Mouse (Mus musculus): ENCODE data around the gene Agbl4.
"Not testable (repeated sequence)": the region's sequence is repeated elsewhere in the genome, so short reads cannot be mapped to it uniquely, and the experiment has no call there.

The Agbl4 gene

GRCm38 (mm10) chr4:110916565-110916964 lies 519.1 kb downstream of the Agbl4 start:
- in situ Hi-C loops (cut with MseI, MboI): no loop called here

GRCm38 (mm10) chr4:110921013-110921412 lies 523.6 kb downstream of the Agbl4 start:
- in situ Hi-C loops (cut with MseI, MboI): no loop called here

- in situ Hi-C loops (cut with MseI, MboI): no loop called here
Observed at GRCm38 (mm10) chr4:111001641-111002040, 604.2 kb downstream of the Agbl4 start.

GRCm38 (mm10) chr4:111004719-111005479 lies 607.4 kb downstream of the Agbl4 start:
- in situ Hi-C loops (cut with MseI, MboI): no loop called here

- in situ Hi-C loops (cut with MseI, MboI): no loop called here
Observed at GRCm38 (mm10) chr4:111019376-111019775, 621.9 kb downstream of the Agbl4 start.

- in situ Hi-C loops (cut with MseI, MboI): no loop called here
Observed at GRCm38 (mm10) chr4:111067330-111067729, 669.9 kb downstream of the Agbl4 start.

- in situ Hi-C loops (cut with MseI, MboI): no loop called here
Observed at GRCm38 (mm10) chr4:111073738-111074497, 676.5 kb downstream of the Agbl4 start.

- in situ Hi-C loops (cut with MseI, MboI): no loop called here
Observed at GRCm38 (mm10) chr4:111074701-111075154, 677.3 kb downstream of the Agbl4 start.

GRCm38 (mm10) chr4:111077810-111078209 lies 680.3 kb downstream of the Agbl4 start:
- in situ Hi-C loops (cut with MseI, MboI): no loop called here

- in situ Hi-C loops (cut with MseI, MboI): no loop called here
Observed at GRCm38 (mm10) chr4:111085330-111085729, 687.9 kb downstream of the Agbl4 start.

- in situ Hi-C loops (cut with MseI, MboI): no loop called here
Observed at GRCm38 (mm10) chr4:111136217-111137147, 739.0 kb downstream of the Agbl4 start.

- in situ Hi-C loops (cut with MseI, MboI): no loop called here
Observed at GRCm38 (mm10) chr4:111147748-111148147, 750.3 kb downstream of the Agbl4 start.

- in situ Hi-C loops (cut with MseI, MboI): no loop called here
Observed at GRCm38 (mm10) chr4:111155859-111156258, 758.4 kb downstream of the Agbl4 start.

GRCm38 (mm10) chr4:111181478-111181877 lies 784.0 kb downstream of the Agbl4 start:
- in situ Hi-C loops (cut with MseI, MboI): no loop called here

GRCm38 (mm10) chr4:111200100-111200499 lies 802.6 kb downstream of the Agbl4 start:
- in situ Hi-C loops (cut with MseI, MboI): no loop called here

- in situ Hi-C loops (cut with MseI, MboI): no loop called here
Observed at GRCm38 (mm10) chr4:111215191-111215762, 817.8 kb downstream of the Agbl4 start.

- in situ Hi-C loops (cut with MseI, MboI): not testable (repeated sequence)
Observed at GRCm38 (mm10) chr4:111219030-111219429, 821.6 kb downstream of the Agbl4 start.

GRCm38 (mm10) chr4:111219543-111219942 lies 822.1 kb downstream of the Agbl4 start:
- in situ Hi-C loops (cut with MseI, MboI): not testable (repeated sequence)

GRCm38 (mm10) chr4:111233849-111234248 lies 836.4 kb downstream of the Agbl4 start:
- in situ Hi-C loops (cut with MseI, MboI): no loop called here

- in situ Hi-C loops (cut with MseI, MboI): no loop called here
Observed at GRCm38 (mm10) chr4:111251917-111252316, 854.5 kb downstream of the Agbl4 start.

GRCm38 (mm10) chr4:111255499-111255898 lies 858.0 kb downstream of the Agbl4 start:
- in situ Hi-C loops (cut with MseI, MboI): no loop called here

Data from mouse trophoblast stem cell (cell line).